ENCODE assay signal across 17 mouse cellular contexts in the genomic region with DNA sequence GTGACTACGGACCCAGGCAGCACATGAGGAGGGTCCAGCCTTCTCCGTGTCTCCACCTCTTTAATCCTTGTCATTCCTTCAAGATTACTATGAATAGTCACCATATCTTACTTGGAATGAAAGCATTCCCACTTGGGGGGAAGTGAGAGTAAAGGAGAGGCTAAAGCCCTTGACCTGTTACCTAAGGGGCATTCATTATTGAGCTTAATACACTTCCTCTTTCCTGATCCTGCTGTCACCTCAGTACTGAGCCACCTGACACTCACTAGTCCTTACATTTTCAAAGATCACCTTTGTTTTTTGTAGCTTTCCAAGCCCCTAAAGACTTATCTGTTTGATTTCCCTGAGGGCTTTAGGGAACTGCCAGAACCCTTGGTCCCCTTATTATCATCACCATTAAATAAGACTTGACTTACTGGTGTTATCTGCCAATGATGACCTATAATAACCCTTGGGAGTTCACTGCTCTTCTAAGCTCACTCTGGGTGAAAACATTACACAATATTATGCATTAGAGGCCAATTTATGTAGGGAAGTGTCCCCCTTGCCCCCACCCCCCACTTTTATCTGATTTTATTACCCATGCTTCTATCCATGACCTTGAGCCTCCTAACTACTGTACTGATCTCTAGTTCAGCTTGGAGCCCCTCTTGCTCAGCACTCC. TPM values are rescaled to one million over a fixed set of nuclear protein-coding genes. Genes with fewer than 3 reads are reported as not detected.
"Had no signal": no experiment of that assay in that cellular context is flagged by ENCODE, and none has a peak within 500 bp of the region (broad histone marks: within the 10 kb centered on the region; RNA-seq: fewer than 3 reads in every experiment).

No protein-coding gene starts in this region.

- ATAC-seq: lung, postnatal 0 days had no signal

- H3K27ac ChIP-seq: limb, embryonic 12.5 days; liver, embryonic 13.5 days; midbrain, embryonic 12.5 days had no signal

- H3K4me3 ChIP-seq: limb, embryonic 12.5 days; liver, embryonic 13.5 days; megakaryocyte, embryonic 14.5 days; midbrain, embryonic 12.5 days had no signal

- H3K4me2 ChIP-seq: limb, embryonic 12.5 days; liver, embryonic 13.5 days; midbrain, embryonic 12.5 days had no signal

- H3K36me3 ChIP-seq: limb, embryonic 12.5 days; liver, embryonic 13.5 days; midbrain, embryonic 12.5 days had no signal

- H3K9ac ChIP-seq: limb, embryonic 12.5 days; liver, embryonic 13.5 days; midbrain, embryonic 12.5 days had no signal

- DNase-seq: kidney, adult 8-10 months; kidney, postnatal 25 days; layer of hippocampus, adult 9-11 months; layer of hippocampus, postnatal 36 days; liver, embryonic 13.5 days; lung, adult 2 months; lung, postnatal 36 days; right cerebral cortex, postnatal 14 days; thymus, postnatal 4 days had no signal

- H3K4me1 ChIP-seq: limb, embryonic 12.5 days; midbrain, embryonic 12.5 days had no signal

- H3K9me3 ChIP-seq: limb, embryonic 12.5 days; liver, embryonic 13.5 days; megakaryocyte, embryonic 14.5 days; midbrain, embryonic 12.5 days had no signal

- H3K27me3 ChIP-seq: limb, embryonic 12.5 days; liver, embryonic 13.5 days; midbrain, embryonic 12.5 days had no signal

RNA-seq across cellular contexts. Expression of gene Gm17660, which starts 44.8 kb away (rescaled TPM):
- polyA plus RNA-seq: intestine, embryonic 14.5 days; kidney, embryonic 16.5 days; limb, embryonic 12.5 days; liver, embryonic 13.5 days; lung, adult 2 months; lung, postnatal 0 days; midbrain, embryonic 12.5 days; small intestine, adult 2 months had no signal

RNA-seq across cellular contexts. Expression of gene Hsd17b13, which starts 55.4 kb away (rescaled TPM):
- polyA plus RNA-seq: limb, embryonic 12.5 days; midbrain, embryonic 12.5 days; neural tube, embryonic 14.5 days had no signal
